Mouse (Mus musculus) ES-E14 (cell line): ENCODE measurements around the gene Setd7.

Source experiments
- CHD2 ChIP-seq: IDR thresholded peaks from 2 replicates; pipeline ENCODE4 v1.6.1; 2014; ENCODE audit warnings: mild to moderate bottlenecking, low read depth, low read length, inconsistent platforms
- HCFC1 ChIP-seq: IDR thresholded peaks from 2 replicates; pipeline ENCODE4 v1.6.1; 2012; ENCODE audit warnings: low read length, inconsistent platforms, borderline replicate concordance; ENCODE audit not compliant: insufficient read depth
- MAFK ChIP-seq: IDR thresholded peaks from 2 replicates; pipeline ENCODE4 v1.6.1; 2014; ENCODE audit warnings: mild to moderate bottlenecking, low read depth, low read length, inconsistent platforms; ENCODE audit not compliant: insufficient read depth
- ZC3H11A ChIP-seq: IDR thresholded peaks from 2 replicates; pipeline ENCODE4 v1.6.1; 2012; ENCODE audit warnings: low read depth, mild to moderate bottlenecking, inconsistent platforms, low read length, borderline replicate concordance
- ZNF384 ChIP-seq: IDR thresholded peaks from 2 replicates; pipeline ENCODE4 v1.6.1; 2012; ENCODE audit warnings: low read depth, low read length, inconsistent platforms

GRCm38 (mm10) chr3:51534013-51534412, 26.7 kb downstream of the Setd7 start:
- TF ChIP-seq ZC3H11A (no peak), MAFK (no peak), HCFC1 (no peak), CHD2 (no peak), ZNF384 (no peak)
